Mouse (Mus musculus) G1E (cell line): ENCODE measurements around the gene Bicral. TPM values are rescaled to one million over a fixed set of nuclear protein-coding genes. Genes with fewer than 3 reads are reported as not detected.

ENCODE experiments used
- ATAC-seq: 2 replicates; pipeline ENCODE4 v1.8.0; 2016; ENCODE audit warnings: mild to moderate bottlenecking; ENCODE audit not compliant: insufficient number of reproducible peaks, poor library complexity, low FRiP score, severe bottlenecking; ENCODE audit errors: extremely low read depth
- DNase-seq: peaks from one replicate; pipeline ENCODE4 v3.0.0; 2012; ENCODE audit warnings: low spot score
- H3K27me3 ChIP-seq: 2 replicates; pipeline ENCODE4 v1.6.1; 2012; ENCODE audit warnings: mild to moderate bottlenecking, low read length, inconsistent platforms; ENCODE audit not compliant: insufficient read depth
- H3K36me3 ChIP-seq: replicated peaks from 2 replicates; pipeline ENCODE3; 2012; ENCODE audit warnings: mild to moderate bottlenecking, inconsistent platforms
- H3K4me1 ChIP-seq: 2 replicates; pipeline ENCODE4 v1.6.1; 2012; ENCODE audit warnings: low read depth, low read length, inconsistent platforms, mixed read lengths; ENCODE audit not compliant: insufficient read depth
- H3K4me3 ChIP-seq: 2 replicates; pipeline ENCODE4 v1.5.1; 2012; ENCODE audit warnings: low read depth, mild to moderate bottlenecking, inconsistent platforms, low read length, moderate library complexity, mixed read lengths
- H3K9me3 ChIP-seq: replicated peaks from 2 replicates; pipeline ENCODE4 v1.6.1; 2012; ENCODE audit warnings: inconsistent platforms
- CTCF ChIP-seq: IDR thresholded peaks from 2 replicates; pipeline ENCODE4 v1.5.1; 2012; ENCODE audit warnings: low read depth, low read length, inconsistent platforms, mixed read lengths
- GATA1 ChIP-seq: IDR thresholded peaks from 2 replicates; pipeline ENCODE4 v1.6.1; 2012; ENCODE audit warnings: borderline replicate concordance, low read length, inconsistent platforms, mixed read lengths
- GATA2 ChIP-seq: IDR thresholded peaks from 2 replicates; pipeline ENCODE4 v1.6.1; 2012; ENCODE audit warnings: low read depth, low read length, inconsistent platforms, borderline replicate concordance
- POLR2AphosphoS5 ChIP-seq: IDR thresholded peaks from 2 replicates; pipeline ENCODE4 v1.6.1; 2012; ENCODE audit warnings: low read depth, low read length, inconsistent platforms; ENCODE audit not compliant: insufficient replicate concordance
- TAL1 ChIP-seq: conservative IDR thresholded peaks from 2 replicates; pipeline ENCODE4 v1.6.1; 2012; ENCODE audit warnings: low read depth, low read length, inconsistent platforms, mixed read lengths
- polyA plus RNA-seq: library from polyadenylated mRNA; stranded (reverse); fragments of >175 nt; gene quantifications from 2 replicates; pipeline ENCODE4 v1.2.3, GENCODE M21; 2012
- total RNA-seq, 2 experiments: library from RNA; stranded (forward) in 1 of 2; stranded (reverse) in 1 of 2; fragments of 200-1000 nt in 1 of 2; fragments of >200 nt in 1 of 2; fragmentation: Nextera tagmentation in 1 of 2; gene quantifications; 2 replicates each; pipeline ENCODE4 v1.2.3; 2014 to 2017

Gene Bicral
- total and polyA plus RNA-seq, 3 experiments = 12.9 to 34.4 (median 13.4) TPM

DNA sequence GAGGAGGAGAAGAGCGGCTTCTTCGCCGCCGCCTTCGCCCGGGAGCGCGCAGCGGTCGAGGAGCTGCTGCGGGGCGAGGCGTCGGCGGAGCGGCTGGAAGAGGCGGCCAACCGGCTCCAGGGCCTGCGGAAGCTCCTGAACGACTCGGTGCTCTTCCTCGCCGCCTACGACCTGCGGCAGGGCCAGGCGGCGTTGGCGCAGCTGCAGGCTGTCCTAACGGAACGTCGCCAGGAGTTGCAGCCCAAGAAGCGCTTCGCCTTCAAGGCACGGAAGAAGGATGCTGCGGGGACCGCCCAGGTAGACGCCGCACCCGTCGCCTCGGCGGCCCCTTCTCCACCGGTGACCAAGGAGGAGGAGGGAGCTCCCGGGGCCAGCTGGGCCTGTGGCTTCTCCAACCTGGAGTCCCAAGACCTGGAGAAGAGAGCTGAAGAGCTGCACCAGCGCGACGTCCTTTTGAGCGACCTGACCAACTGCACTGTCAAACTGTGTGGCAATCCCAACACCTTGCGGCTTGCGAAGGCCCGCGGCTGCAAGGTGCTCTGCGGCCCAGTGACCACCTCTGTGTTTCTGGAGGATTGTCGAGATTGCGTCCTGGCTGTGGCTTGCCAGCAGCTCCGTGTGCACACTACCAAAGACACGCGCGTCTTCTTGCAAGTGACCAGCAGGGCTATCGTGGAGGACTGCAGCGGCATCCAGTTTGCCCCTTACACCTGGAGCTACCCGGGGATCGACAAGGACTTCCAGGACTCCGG lies 32.7 kb upstream of the Bicral start:
- H3K36me3 ChIP-seq = peaks cover 32% of the 10 kb centered on the region
- TF ChIP-seq GATA1 = no peak
- no peak for TF ChIP-seq GATA2
- TF ChIP-seq CTCF = no peak
- no peak for TF ChIP-seq POLR2AphosphoS5
- no peak for TF ChIP-seq TAL1
- H3K4me1 ChIP-seq = peaks cover 65% of the 10 kb centered on the region
- no peaks in the 10 kb centered on the region for H3K27me3 ChIP-seq
- H3K9me3 ChIP-seq = no peaks in the 10 kb centered on the region
- DNase-seq (no peak), ATAC-seq (no peak)
- peak overlapping the region; percentile 93 for H3K4me3 ChIP-seq

DNA sequence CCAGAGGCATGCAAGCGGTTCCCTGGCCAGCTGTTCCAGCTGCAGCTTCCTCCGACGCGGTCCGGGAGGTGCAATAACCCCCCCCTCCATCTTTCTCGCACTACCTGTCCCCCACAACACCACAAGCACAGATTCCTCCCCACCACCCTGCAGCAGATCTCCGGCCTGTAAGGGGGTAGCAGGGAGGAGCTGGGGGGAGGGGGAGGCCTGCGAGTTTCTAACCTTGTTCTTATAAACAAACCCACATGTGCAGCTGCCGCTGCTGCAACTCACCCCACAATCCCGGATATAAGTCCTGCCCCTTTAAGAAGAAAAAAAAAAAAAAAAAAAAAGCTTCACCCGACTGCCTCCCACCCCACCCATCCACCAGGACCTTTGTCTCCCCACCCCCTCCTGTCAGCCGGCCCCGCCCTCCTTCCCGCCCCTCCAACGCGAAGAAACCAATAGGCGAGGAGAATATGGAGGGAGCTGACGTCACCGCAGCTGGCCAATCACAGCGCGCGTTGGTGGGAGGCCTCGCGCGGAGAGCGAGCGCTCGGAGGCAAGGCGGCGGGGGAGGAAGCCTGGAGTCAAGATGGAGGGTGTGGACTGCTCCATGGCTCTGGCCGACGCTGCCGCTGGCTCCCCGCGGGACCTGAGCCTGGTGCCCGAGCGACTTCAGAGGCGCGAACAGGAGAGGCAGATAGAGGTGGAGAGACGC lies 32.0 kb upstream of the Bicral start, which contains the start of gene Tbcc:
Tbcc (plus strand) TSS at position 569 of the 700 bp plus-strand sequence.
- H3K9me3 ChIP-seq = no peaks in the 10 kb centered on the region
- peaks cover 72% of the 10 kb centered on the region for H3K4me1 ChIP-seq
- peaks cover 32% of the 10 kb centered on the region for H3K36me3 ChIP-seq
- DNase-seq = peak; percentile 100
- peak; percentile 86 for ATAC-seq
- H3K4me3 ChIP-seq = peak within 1 kb of the TSS; percentile 93
- no peak for TF ChIP-seq POLR2AphosphoS5
- no peak for TF ChIP-seq GATA1
- no peak for TF ChIP-seq TAL1
- no peak for TF ChIP-seq GATA2
- no peaks in the 10 kb centered on the region for H3K27me3 ChIP-seq

DNA sequence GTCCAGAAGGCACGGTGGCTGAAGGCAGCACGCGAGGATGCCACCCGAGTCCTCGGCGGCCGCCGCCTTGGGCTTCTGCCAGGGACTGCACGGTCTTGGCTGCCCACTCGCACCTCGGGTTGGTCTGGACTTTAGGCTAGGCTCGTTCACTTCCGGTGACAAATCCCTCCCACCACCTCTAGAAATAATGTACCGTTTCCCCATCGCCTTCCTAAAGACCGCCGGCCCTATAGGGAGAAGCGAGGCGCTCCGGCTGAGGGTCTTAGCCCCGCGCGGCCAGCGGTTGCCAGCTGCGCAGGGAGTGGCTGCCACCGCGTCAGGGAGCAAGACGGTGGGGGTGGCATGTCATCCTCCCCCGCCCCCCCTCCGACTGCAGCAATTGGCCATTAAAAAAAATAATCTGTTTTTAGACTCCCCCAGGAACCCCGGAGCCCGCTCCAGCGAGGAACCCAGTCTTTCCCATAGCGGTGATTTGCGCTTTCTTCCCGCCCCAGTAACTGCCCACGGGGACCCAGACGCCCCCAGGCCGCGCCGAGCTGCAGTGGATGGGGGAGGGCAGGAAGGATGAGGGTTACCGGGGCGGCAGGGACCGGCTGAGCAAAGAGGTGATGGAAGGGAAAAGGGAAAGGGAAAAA lies 31.3 kb upstream of the Bicral start:
- no peak for TF ChIP-seq CTCF
- no peak for TF ChIP-seq GATA1
- no peak for TF ChIP-seq GATA2
- TF ChIP-seq TAL1 = no peak
- no peak for TF ChIP-seq POLR2AphosphoS5
- peak; percentile 61 for DNase-seq
- Histone ChIP-seq H3K4me1 (peaks cover 79% of the 10 kb centered on the region), H3K4me3 (peak overlapping the region; percentile 93), H3K9me3 (no peaks in the 10 kb centered on the region), H3K27me3 (no peaks in the 10 kb centered on the region), H3K36me3 (peaks cover 32% of the 10 kb centered on the region)
- ATAC-seq = no peak

DNA sequence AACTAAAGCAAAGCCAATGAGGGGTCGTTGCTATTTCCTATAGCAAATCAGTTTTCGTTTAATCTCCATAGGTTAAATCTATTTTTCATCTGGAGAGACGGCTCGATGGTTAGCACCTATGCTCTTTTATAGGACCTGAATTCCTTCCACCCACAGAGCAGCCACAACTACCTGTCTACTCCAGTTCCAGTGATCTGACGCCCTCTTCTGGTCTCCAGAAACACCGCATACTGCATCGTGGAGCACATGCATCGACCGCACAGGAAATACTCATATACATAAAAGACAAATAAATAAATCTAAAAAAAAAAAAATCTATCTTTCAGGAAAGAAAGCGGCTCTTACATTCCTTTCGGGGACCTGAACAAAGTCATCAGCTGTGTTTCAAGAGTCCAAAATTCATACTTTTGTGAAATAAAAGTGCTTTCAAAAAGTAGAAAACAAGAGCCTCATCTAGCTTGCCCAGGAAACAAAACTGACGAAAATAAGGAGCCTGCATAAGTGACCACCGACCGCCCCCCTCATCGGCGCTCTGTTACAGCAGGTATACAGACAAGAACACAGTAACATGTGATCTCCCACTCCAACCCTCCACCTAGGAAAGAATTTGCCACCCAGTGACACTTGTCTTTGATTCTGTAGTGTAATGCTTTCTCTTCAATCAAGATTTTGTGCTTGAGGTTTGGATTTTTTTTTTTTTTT lies 30.4 kb upstream of the Bicral start:
- no peaks in the 10 kb centered on the region for H3K27me3 ChIP-seq
- peak overlapping the region; percentile 93; the same call in 1 of the 2 replicates for H3K4me3 ChIP-seq
- no peaks in the 10 kb centered on the region for H3K9me3 ChIP-seq
- no peak for DNase-seq
- H3K36me3 ChIP-seq = peaks cover 32% of the 10 kb centered on the region
- peaks cover 85% of the 10 kb centered on the region for H3K4me1 ChIP-seq
- ATAC-seq = no peak
- TF ChIP-seq GATA2 (no peak), GATA1 (no peak), POLR2AphosphoS5 (no peak), CTCF (peak; percentile 31; the same call in 1 of the 2 replicates), TAL1 (no peak)

DNA sequence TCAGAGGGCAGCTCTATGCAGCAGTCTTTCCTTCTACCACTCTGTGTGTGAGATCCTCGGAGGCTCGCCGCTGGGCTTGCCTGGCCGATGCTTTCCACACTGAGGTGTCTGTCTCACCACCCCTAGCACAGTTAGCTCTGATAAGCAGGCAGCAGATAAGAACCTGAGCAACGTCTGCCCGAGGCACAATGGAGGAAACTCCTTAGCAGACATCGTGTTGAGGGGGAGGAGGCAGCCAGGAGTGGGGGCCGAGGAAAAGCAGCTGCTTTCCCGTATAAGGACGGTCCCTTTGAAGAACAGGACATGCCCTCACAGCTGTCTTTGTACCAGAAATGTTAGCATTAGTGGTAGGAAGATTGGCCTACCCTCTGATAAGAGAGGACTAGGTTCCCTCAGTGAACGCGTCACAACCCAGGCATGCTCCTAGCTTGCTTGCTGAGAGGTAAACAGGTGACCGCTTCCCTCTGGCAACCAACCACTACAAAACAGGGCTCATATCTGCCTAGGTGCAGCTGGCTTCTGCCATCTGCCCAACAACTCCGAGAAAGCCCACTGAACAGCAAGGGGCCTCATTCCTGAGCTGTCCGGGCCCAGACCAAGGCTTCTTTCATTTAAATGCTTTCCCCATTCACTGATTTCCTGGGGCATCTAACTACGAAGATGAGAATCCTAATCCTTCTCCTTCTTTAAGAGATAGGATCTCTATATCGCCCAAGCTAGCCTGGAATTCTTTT lies 27.8 kb upstream of the Bicral start:
- peak; percentile 56 for ATAC-seq
- peak; percentile 50 for DNase-seq
- peak overlapping the region; percentile 57; the same call in 1 of the 2 replicates for H3K4me3 ChIP-seq
- no peaks in the 10 kb centered on the region for H3K9me3 ChIP-seq
- H3K27me3 ChIP-seq = no peaks in the 10 kb centered on the region
- peaks cover 26% of the 10 kb centered on the region for H3K36me3 ChIP-seq
- peaks cover 85% of the 10 kb centered on the region for H3K4me1 ChIP-seq
- TF ChIP-seq TAL1 = peak; percentile 49
- TF ChIP-seq GATA2 = no peak
- no peak for TF ChIP-seq CTCF
- TF ChIP-seq POLR2AphosphoS5 = no peak
- no peak for TF ChIP-seq GATA1
